Mouse (Mus musculus) midbrain, embryonic 13.5 days (tissue): ENCODE measurements around the gene Shc1. TPM values are rescaled to one million over a fixed set of nuclear protein-coding genes. Genes with fewer than 3 reads are reported as not detected.

Experiments
- ATAC-seq: fragments of 200-750 bp; cut with Nextera tagmentation; 2 replicates; pipeline ENCODE4 v1.8.0; 2017; ENCODE audit warnings: mild to moderate bottlenecking, moderate TSS enrichment, moderate library complexity
- H3K27ac ChIP-seq: fragments of 300-500 bp; sonication (generic); 2 replicates; pipeline ENCODE4 v1.5.1; 2015; ENCODE audit warnings: inconsistent platforms, mild to moderate bottlenecking, moderate library complexity
- H3K27me3 ChIP-seq: fragments of 300-500 bp; sonication (generic); 2 replicates; pipeline ENCODE4 v1.6.1; 2015; ENCODE audit warnings: mild to moderate bottlenecking, inconsistent platforms
- H3K36me3 ChIP-seq: fragments of 300-500 bp; sonication (generic); 2 replicates; pipeline ENCODE4 v1.6.1; 2015; ENCODE audit warnings: mild to moderate bottlenecking, inconsistent platforms
- H3K4me1 ChIP-seq: fragments of 300-500 bp; sonication (generic); replicated peaks from 2 replicates; pipeline ENCODE4 v1.6.1; 2015; ENCODE audit warnings: inconsistent platforms
- H3K4me2 ChIP-seq: fragments of 300-500 bp; sonication (generic); replicated peaks from 2 replicates; pipeline ENCODE4 v1.6.1; 2015; ENCODE audit warnings: moderate library complexity, mild to moderate bottlenecking, inconsistent platforms
- H3K4me3 ChIP-seq: fragments of 300-500 bp; sonication (generic); replicated peaks from 2 replicates; pipeline ENCODE4 v1.5.1; 2015; ENCODE audit warnings: mild to moderate bottlenecking, inconsistent platforms
- H3K9ac ChIP-seq: fragments of 300-500 bp; sonication (generic); replicated peaks from 2 replicates; pipeline ENCODE4 v1.6.1; 2015; ENCODE audit warnings: mild to moderate bottlenecking, inconsistent platforms
- H3K9me3 ChIP-seq: fragments of 300-500 bp; sonication (generic); 2 replicates; pipeline ENCODE4 v1.6.1; 2016; ENCODE audit warnings: mild to moderate bottlenecking, inconsistent platforms
- WGBS: fragments of 180-500 bp; shearing (Covaris S2); methylation state at CpG from one replicate; pipeline ENCODE4 v1.1.7; 2015; 5-methylcytosine and 5-hydroxymethylcytosine counted together
- polyA plus RNA-seq: library from polyadenylated mRNA; unstranded; fragments of >200 nt; fragmentation: Nextera tagmentation; extraction: Ambion mirVana; gene quantifications from 2 replicates; pipeline ENCODE4 v1.2.1, GENCODE M21; 2015

Gene Shc1
- polyA plus RNA-seq, 1 experiment from 2014 or later, result 17.8 TPM

GRCm38 (mm10) chr3:89391663-89392511 lies 26.4 kb upstream of the Shc1 start:
- ATAC-seq, result no peak
- peak overlapping the region; percentile 97 for H3K4me2 ChIP-seq
- H3K9ac ChIP-seq, result peak overlapping the region; percentile 66
- peak overlapping the region; percentile 52 for H3K4me3 ChIP-seq
- no peaks in the 10 kb centered on the region for H3K9me3 ChIP-seq
- no peak overlapping the region for H3K27ac ChIP-seq
- peaks cover 30% of the 10 kb centered on the region for H3K27me3 ChIP-seq
- H3K36me3 ChIP-seq, result no peaks in the 10 kb centered on the region
- WGBS, result under 1% methylated on average over 50 of the region's 56 CpGs
- H3K4me1 ChIP-seq, result peaks cover 56% of the 10 kb centered on the region

- WGBS, result under 1% methylated on average over 20 of the region's 24 CpGs
- peak overlapping the region; percentile 52 for H3K4me3 ChIP-seq
- H3K4me2 ChIP-seq, result peak overlapping the region; percentile 97
- no peak overlapping the region; the same call in 1 of the 2 replicates for H3K9ac ChIP-seq
- no peaks in the 10 kb centered on the region for H3K9me3 ChIP-seq
- peaks cover 56% of the 10 kb centered on the region for H3K4me1 ChIP-seq
- ATAC-seq, result no peak
- no peak overlapping the region for H3K27ac ChIP-seq
- peaks cover 30% of the 10 kb centered on the region for H3K27me3 ChIP-seq
- no peaks in the 10 kb centered on the region for H3K36me3 ChIP-seq
Measured at GRCm38 (mm10) chr3:89392871-89393311, 25.4 kb upstream of the Shc1 start.

GRCm38 (mm10) chr3:89393605-89394004 lies 24.6 kb upstream of the Shc1 start:
- peak overlapping the region; percentile 54 for H3K27ac ChIP-seq
- H3K4me3 ChIP-seq, result peak overlapping the region; percentile 52
- peaks cover 30% of the 10 kb centered on the region for H3K27me3 ChIP-seq
- H3K36me3 ChIP-seq, result no peaks in the 10 kb centered on the region
- peak overlapping the region; percentile 97 for H3K4me2 ChIP-seq
- H3K9me3 ChIP-seq, result no peaks in the 10 kb centered on the region
- H3K9ac ChIP-seq, result peak overlapping the region; percentile 61
- peak; percentile 94 for ATAC-seq
- WGBS, result under 1% methylated on average over 15 of the region's 15 CpGs
- H3K4me1 ChIP-seq, result peaks cover 56% of the 10 kb centered on the region

GRCm38 (mm10) chr3:89394006-89394893 lies 24.0 kb upstream of the Shc1 start, which contains the start of gene Zbtb7b:
Zbtb7b (minus strand) TSS chr3:89394776.
- no peaks in the 10 kb centered on the region for H3K36me3 ChIP-seq
- peaks cover 30% of the 10 kb centered on the region for H3K27me3 ChIP-seq
- WGBS, result under 1% methylated on average over 41 of the region's 42 CpGs
- no peaks in the 10 kb centered on the region for H3K9me3 ChIP-seq
- peak within 1 kb of the TSS; percentile 52 for H3K4me3 ChIP-seq
- H3K9ac ChIP-seq, result peak within 1 kb of the TSS; percentile 61
- peak within 1 kb of the TSS; percentile 54 for H3K27ac ChIP-seq
- peaks cover 56% of the 10 kb centered on the region for H3K4me1 ChIP-seq
- ATAC-seq, result peak; percentile 55
- peak within 1 kb of the TSS; percentile 97 for H3K4me2 ChIP-seq

- H3K27ac ChIP-seq, result no peak overlapping the region
- no peak for ATAC-seq
- H3K9ac ChIP-seq, result no peak overlapping the region
Measured at GRCm38 (mm10) chr3:89394894-89395256, 23.4 kb upstream of the Shc1 start.

GRCm38 (mm10) chr3:89395419-89395805 lies 22.8 kb upstream of the Shc1 start:
- Histone ChIP-seq H3K4me3 (peak overlapping the region; percentile 52), H3K27me3 (peaks cover 30% of the 10 kb centered on the region), H3K9me3 (no peaks in the 10 kb centered on the region), H3K4me2 (peak overlapping the region; percentile 97), H3K36me3 (peaks cover 5% of the 10 kb centered on the region), H3K4me1 (peaks cover 55% of the 10 kb centered on the region), H3K9ac (0 out of 2 replicates have a peak overlapping the region, but pooled peaks have one; percentile 36), H3K27ac (no peak overlapping the region)
- 4% methylated on average over 10 of the region's 10 CpGs for WGBS
- ATAC-seq, result no peak

More at GRCm38 (mm10) chr3:89394894-89395256, 23.4 kb upstream of the Shc1 start:
- H3K9me3 ChIP-seq, result no peaks in the 10 kb centered on the region
- peak overlapping the region; percentile 52 for H3K4me3 ChIP-seq
- H3K4me1 ChIP-seq, result peaks cover 56% of the 10 kb centered on the region
- H3K27me3 ChIP-seq, result peaks cover 30% of the 10 kb centered on the region
- under 1% methylated on average over 12 of the region's 12 CpGs for WGBS
- H3K36me3 ChIP-seq, result peaks cover 2% of the 10 kb centered on the region; the same call in 1 of the 2 replicates
- H3K4me2 ChIP-seq, result peak overlapping the region; percentile 97

- under 1% methylated on average over 44 of the region's 44 CpGs for WGBS
Measured at GRCm38 (mm10) chr3:89395806-89396653, 22.2 kb upstream of the Shc1 start.

GRCm38 (mm10) chr3:89396654-89397005 lies 21.6 kb upstream of the Shc1 start:
- no peak for ATAC-seq
- Histone ChIP-seq H3K9ac (no peak overlapping the region), H3K9me3 (no peaks in the 10 kb centered on the region), H3K4me1 (peaks cover 43% of the 10 kb centered on the region), H3K27me3 (peaks cover 27% of the 10 kb centered on the region), H3K27ac (no peak overlapping the region), H3K4me2 (peak overlapping the region; percentile 97), H3K4me3 (peak overlapping the region; percentile 40), H3K36me3 (peaks cover 12% of the 10 kb centered on the region)
- WGBS, result under 1% methylated on average over 4 of the region's 4 CpGs

More at GRCm38 (mm10) chr3:89395806-89396653, 22.2 kb upstream of the Shc1 start:
- no peak overlapping the region for H3K27ac ChIP-seq
- ATAC-seq, result no peak
- peak overlapping the region; percentile 37; the same call in 1 of the 2 replicates for H3K9ac ChIP-seq
- H3K36me3 ChIP-seq, result peaks cover 6% of the 10 kb centered on the region
- H3K9me3 ChIP-seq, result no peaks in the 10 kb centered on the region
- peak overlapping the region; percentile 97 for H3K4me2 ChIP-seq
- H3K4me3 ChIP-seq, result peak overlapping the region; percentile 40
- peaks cover 27% of the 10 kb centered on the region for H3K27me3 ChIP-seq
- H3K4me1 ChIP-seq, result peaks cover 49% of the 10 kb centered on the region

- Histone ChIP-seq H3K9me3 (no peaks in the 10 kb centered on the region), H3K4me1 (peaks cover 2% of the 10 kb centered on the region), H3K36me3 (peaks cover 52% of the 10 kb centered on the region), H3K4me2 (no peak overlapping the region), H3K4me3 (no peak overlapping the region), H3K27ac (no peak overlapping the region), H3K27me3 (peaks cover under 1% of the 10 kb centered on the region; the same call in 1 of the 2 replicates), H3K9ac (no peak overlapping the region)
- ATAC-seq, result no peak
- 93% methylated on average over 7 of the region's 7 CpGs for WGBS
Measured at GRCm38 (mm10) chr3:89401329-89401728, 16.9 kb upstream of the Shc1 start.

- Histone ChIP-seq H3K4me3 (no peak within 1 kb of the TSS), H3K4me2 (no peak within 1 kb of the TSS), H3K9me3 (no peaks in the 10 kb centered on the region), H3K27ac (no peak within 1 kb of the TSS), H3K36me3 (peaks cover 61% of the 10 kb centered on the region), H3K9ac (no peak within 1 kb of the TSS), H3K4me1 (no peaks in the 10 kb centered on the region), H3K27me3 (no peaks in the 10 kb centered on the region)
- 75% methylated on average over 5 of the region's 5 CpGs for WGBS
- ATAC-seq, result no peak
Measured at GRCm38 (mm10) chr3:89402693-89403092, 15.6 kb upstream of the Shc1 start, which contains the start of gene Lenep. Lenep (minus strand) TSS chr3:89402793.

GRCm38 (mm10) chr3:89406887-89407286 lies 11.4 kb upstream of the Shc1 start:
- peaks cover 57% of the 10 kb centered on the region for H3K36me3 ChIP-seq
- no peak for ATAC-seq
- no peak overlapping the region for H3K27ac ChIP-seq
- H3K27me3 ChIP-seq, result no peaks in the 10 kb centered on the region
- no peak overlapping the region for H3K4me3 ChIP-seq
- no peak overlapping the region for H3K9ac ChIP-seq
- no peak overlapping the region for H3K4me2 ChIP-seq
- peaks cover 8% of the 10 kb centered on the region for H3K4me1 ChIP-seq
- 91% methylated on average over 6 of the region's 6 CpGs for WGBS
- no peaks in the 10 kb centered on the region for H3K9me3 ChIP-seq
